Mouse (Mus musculus): ENCODE measurements around the gene Ccng1. TPM values are rescaled to one million over a fixed set of nuclear protein-coding genes. Genes with fewer than 3 reads are reported as not detected.
"Not testable (repeated sequence)": the region's sequence is repeated elsewhere in the genome, so short reads cannot be mapped to it uniquely, and the experiment has no call there.

Gene Ccng1
- total RNA-seq, 1 experiment from 2014 or later: 71.7 TPM

DNA sequence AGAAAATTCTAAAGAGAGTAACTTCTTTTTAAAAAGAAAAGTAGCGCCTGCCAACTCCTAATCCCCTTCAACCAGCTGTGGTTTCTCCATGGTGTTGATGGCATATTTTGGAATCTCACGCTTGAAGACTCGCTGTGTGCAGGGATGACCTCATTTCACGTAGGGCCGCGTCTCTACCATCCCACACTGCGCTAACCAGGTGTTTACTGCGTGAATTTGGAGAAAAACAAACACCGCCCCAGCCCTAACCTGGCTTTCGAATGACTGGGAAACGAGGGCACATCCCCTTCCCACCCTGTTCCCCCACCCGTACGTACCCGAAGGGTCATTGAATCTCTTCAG lies 22.1 kb downstream of the Ccng1 start:
- DNase-seq: no peak

DNA sequence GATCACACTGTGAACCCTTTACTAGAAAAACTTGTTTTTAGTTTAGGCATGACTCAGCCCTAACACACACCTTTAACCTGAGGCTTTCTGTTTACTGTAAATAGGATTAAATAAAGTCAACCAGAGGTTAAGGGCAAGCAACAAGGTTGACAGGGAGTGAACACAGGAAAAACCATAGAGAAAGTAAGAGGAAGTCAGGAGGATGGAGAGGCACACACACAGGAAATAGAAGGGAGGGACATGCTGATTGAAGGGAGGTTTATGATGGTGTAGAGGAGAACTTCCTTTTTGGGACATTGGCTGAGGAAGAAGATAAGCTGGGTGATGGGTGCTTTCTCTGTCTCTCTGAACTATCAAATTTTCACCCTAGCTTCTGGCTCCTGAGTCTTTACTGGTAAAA lies 36.8 kb downstream of the Ccng1 start:
- DNase-seq: no peak

DNA sequence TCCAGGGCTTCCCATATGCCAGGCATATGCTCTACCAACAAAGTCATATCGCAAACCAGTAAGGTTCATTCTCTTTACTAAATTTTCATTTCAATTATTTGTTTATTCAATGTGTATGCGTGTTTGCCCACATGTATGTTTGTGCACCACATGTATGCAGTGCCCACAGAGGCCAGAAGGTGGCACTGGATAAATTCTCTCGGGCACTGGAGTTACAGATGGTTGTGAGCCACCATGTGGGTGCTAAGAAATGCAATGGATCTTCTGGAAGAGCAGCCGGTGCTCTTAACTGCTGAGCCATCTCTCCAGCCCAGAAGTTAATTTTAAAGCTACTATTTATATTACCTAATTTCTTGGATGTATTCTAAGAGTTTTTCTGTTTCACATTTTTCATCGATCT lies 39.6 kb downstream of the Ccng1 start:
- DNase-seq: no peak

DNA sequence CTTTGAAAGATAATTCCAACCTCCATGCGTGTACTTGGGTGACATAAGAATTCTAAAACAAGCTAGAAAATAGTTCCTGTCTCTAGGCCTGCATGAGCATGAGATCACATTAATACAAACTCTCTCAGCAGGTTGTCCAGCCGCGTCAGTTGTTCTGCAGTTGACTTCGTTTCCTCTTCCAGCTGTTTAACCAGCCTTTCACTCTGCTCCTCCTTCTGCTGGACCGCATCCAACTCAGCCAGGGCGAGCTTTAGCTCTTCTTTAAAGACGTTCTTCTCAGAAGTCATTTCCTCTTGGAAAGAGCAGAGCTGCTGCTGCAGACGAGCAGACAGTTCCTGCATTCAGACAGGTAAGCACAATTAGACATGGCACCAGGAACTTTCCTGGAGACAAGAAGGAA lies 41.3 kb downstream of the Ccng1 start:
- DNase-seq: peak; percentile 37

DNA sequence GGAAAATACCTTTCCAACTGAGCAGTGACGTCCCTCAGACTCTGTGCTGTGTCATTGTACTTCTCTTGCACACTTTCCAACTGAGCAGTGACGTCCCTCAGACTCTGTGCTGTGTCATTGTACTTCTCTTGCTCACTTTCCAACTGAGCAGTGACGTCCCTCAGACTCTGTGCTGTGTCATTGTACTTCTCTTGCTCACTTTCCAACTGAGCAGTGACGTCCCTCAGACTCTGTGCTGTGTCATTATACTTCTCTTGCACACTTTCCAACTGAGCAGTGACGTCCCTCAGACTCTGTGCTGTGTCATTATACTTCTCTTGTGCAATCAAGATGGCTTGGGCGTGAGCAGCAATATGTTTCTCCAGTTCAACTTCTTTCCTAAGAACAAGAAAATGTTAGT lies 45.2 kb downstream of the Ccng1 start:
- DNase-seq: not testable (repeated sequence)

Other genes with a start within 250 kb of the Ccng1 start
- gene Mat2b, start 60.1 kb downstream of the Ccng1 start, total RNA-seq (2021): 98.1 and 102 TPM in 2 replicates
- gene Hmmr, start 21.9 kb downstream of the Ccng1 start, total RNA-seq (2021): 8.1 and 9.1 TPM in 2 replicates
- gene Nudcd2, start 21.6 kb downstream of the Ccng1 start, total RNA-seq (2021): 32.1 and 36.7 TPM in 2 replicates